Mouse (Mus musculus) testis, adult 2 months (tissue): Measurements from ENCODE around the gene Epb41l2.

Experiments used
- CTCF ChIP-seq: fragments of 200-500 bp; IDR thresholded peaks from 2 replicates; pipeline ENCODE4 v1.5.1; 2012; ENCODE audit warnings: low read depth, mild to moderate bottlenecking, inconsistent platforms, low read length, moderate library complexity; ENCODE audit not compliant: control insufficient read depth, insufficient read depth, insufficient replicate concordance
- POLR2A ChIP-seq: fragments of 200-500 bp; IDR thresholded peaks from 2 replicates; pipeline ENCODE4 v1.6.1; 2012; ENCODE audit warnings: low read depth, mild to moderate bottlenecking, inconsistent platforms, low read length, moderate library complexity; ENCODE audit not compliant: control insufficient read depth

GRCm38 (mm10) chr10:25482791-25483190 lies 123.2 kb downstream of the Epb41l2 start:
- TF ChIP-seq POLR2A (no peak), CTCF (no peak)
